Mouse (Mus musculus): ENCODE data around the gene P4htm.

DNA sequence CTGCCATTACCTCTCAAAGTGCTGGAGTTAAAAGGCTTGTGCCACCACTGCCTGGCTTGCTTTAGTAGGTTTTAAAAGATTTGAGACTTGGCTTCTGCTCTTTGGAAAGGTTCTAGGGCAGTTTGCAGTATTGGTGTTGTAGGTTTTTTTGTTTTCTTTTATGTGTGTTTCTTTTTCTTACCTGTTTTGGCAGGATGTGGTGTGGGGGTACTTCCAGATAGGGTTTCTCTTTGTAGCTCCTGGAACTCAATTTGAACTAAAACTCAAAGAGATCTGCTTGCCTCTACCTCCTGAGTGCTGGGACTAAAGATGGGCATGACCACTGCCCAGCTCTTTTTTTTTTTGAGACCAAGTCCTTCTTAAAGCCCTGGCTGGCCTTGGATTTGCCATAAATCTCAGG lies 56.6 kb downstream of the P4htm start:
- TF ChIP-seq POLR2A (IDR thresholded peaks at IDR 0.05; ENCODE audit: low read depth, low read length) (no peak), CTCF (IDR thresholded peaks at IDR 0.05; ENCODE audit: extremely low read depth, insufficient read depth, insufficient read length, insufficient replicate concordance) (no peak)
